Comparison of ENCODE assay signal across 30 mouse cellular contexts in the genomic region with DNA sequence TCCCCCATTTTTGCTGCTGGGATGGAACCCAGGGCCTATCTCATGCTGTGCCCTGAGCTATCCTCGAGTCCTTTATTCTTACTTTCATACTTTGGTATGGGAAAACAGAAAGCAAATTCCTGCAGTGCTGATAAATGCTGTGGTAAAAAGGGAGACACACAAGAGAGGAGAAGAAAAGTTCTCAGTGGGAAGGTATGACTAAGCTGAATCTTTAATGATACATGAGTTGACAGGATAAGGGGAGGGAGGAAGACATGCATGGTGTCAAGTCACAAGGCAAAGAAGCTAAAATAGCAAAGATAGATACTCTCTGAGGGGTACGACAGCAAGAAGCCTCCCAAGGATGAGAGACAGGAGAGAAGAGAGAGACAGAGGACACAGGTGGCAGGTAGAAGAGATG. TPM values are rescaled to one million over a fixed set of nuclear protein-coding genes. Genes with fewer than 3 reads are reported as not detected.
DNase-seq lines count a peak whose midpoint lies in the region; ATAC-seq and TF ChIP-seq lines count a peak whose summit lies in the region.
"Had no signal": no experiment of that assay in that cellular context is flagged by ENCODE, and none has a peak within 500 bp of the region (broad histone marks: within the 10 kb centered on the region; RNA-seq: fewer than 3 reads in every experiment).

No protein-coding gene starts in this region.

- CTCF ChIA-PET in Patski (lab: Charles Lee) = interaction anchor here (0.9 to 3.0 kb wide), 3 partner anchors 9 to 30 kb away, joined by 3 to 14 read pairs (median 7); no protein-coding TSS in a partner anchor

- no peaks in the 10 kb centered on the region for H3K4me1 ChIP-seq in G1E (ENCODE audit: insufficient read depth, low read depth, low read length)
- H3K4me1 ChIP-seq: forebrain, embryonic 10.5 days; forebrain, embryonic 13.5 days had no signal

- peak; percentile 23; the same call in 1 of the 2 replicates for ATAC-seq in G1E (ENCODE audit: extremely low read depth, insufficient number of reproducible peaks, low FRiP score, poor library complexity, severe bottlenecking)
- ATAC-seq in Patski = peak; percentile 10
- ATAC-seq: forebrain, embryonic 13.5 days; forebrain, embryonic 16.5 days; hindbrain, postnatal 0 days; inflammation-experienced regulatory T-cells, adult 6 months had no signal

- no peak overlapping the region for H3K4me3 ChIP-seq in G1E (ENCODE audit: low read depth, low read length)
- H3K4me3 ChIP-seq: forebrain, embryonic 10.5 days; forebrain, embryonic 13.5 days; heart, adult 2 months; heart, embryonic 10.5 days; heart, embryonic 13.5 days had no signal

- POLR2A ChIA-PET in Patski (lab: Charles Lee) = no interaction called here

- H3K9me3 ChIP-seq in G1E (replicated peaks) = no peaks in the 10 kb centered on the region
- H3K9me3 ChIP-seq: forebrain, embryonic 10.5 days; forebrain, embryonic 13.5 days; heart, embryonic 10.5 days; heart, embryonic 13.5 days had no signal

- DNase-seq in 416B (ENCODE audit: low read depth) (peak; percentile 66), G1E (ENCODE audit: low spot score) (no peak), Patski (ENCODE audit: low read depth, low spot score) (no peak)
- no peak for DNase-seq in layer of hippocampus, adult 8-10 months (ENCODE audit: low spot score in 2 of 2)
- no peak for DNase-seq in T-cell, adult 2 months (ENCODE audit: low spot score)
- DNase-seq in layer of hippocampus, adult 9-10 months (ENCODE audit: low spot score) = no peak
- DNase-seq: adrenal gland, adult 2 months; adrenal gland, postnatal 14 days; cerebellum, adult 11-12 months; cerebellum, adult 9-10 months; cerebellum, postnatal 14 days; gastrocnemius, postnatal 10 days; gastrocnemius, postnatal 36 days; heart, adult 2 months; heart, postnatal 14 days; heart, postnatal 4 days had no signal

- in situ Hi-C loops in Patski (cut with MboI; ENCODE audit: low pct_unique_long_range_greater_than_20kb) = no loop called here

- H3K27me3 ChIP-seq in G1E (ENCODE audit: insufficient read depth, low read length) = no peaks in the 10 kb centered on the region
- no peaks in the 10 kb centered on the region for H3K27me3 ChIP-seq in Patski
- H3K27me3 ChIP-seq: forebrain, embryonic 13.5 days; heart, embryonic 13.5 days had no signal

- H3K36me3 ChIP-seq in G1E (replicated peaks) = no peaks in the 10 kb centered on the region

- TF ChIP-seq CTCF in G1E (IDR thresholded peaks at IDR 0.05; ENCODE audit: low read depth, low read length) = no peak
- no peak for TF ChIP-seq CTCF in Patski (IDR thresholded peaks at IDR 0.05)

RNA-seq across cellular contexts. Expression of gene Fam102b, which starts 32.0 kb away (rescaled TPM):
- 0.15 TPM in 1 of 2 replicates, not detected in the other for total RNA-seq in G1E (2014; fragmentation: Nextera tagmentation)
- total RNA-seq in G1E (2017) = 0.06 and 0.11 TPM in 2 replicates
- polyA plus RNA-seq in G1E (2012) = 0.01 TPM in 1 of 2 replicates, not detected in the other
- 30.5 TPM for polyA plus RNA-seq in Patski (2021)
- total RNA-seq in layer of hippocampus, adult 8-10 months (2022) = 10 to 100 TPM; 23.3 to 39.3 (median 28.9) TPM

RNA-seq across cellular contexts. Expression of gene Gm9857, which starts 55.1 kb away (rescaled TPM):
- total RNA-seq in G1E (2014; fragmentation: Nextera tagmentation) (not detected in 2 replicates), G1E (2017) (not detected in 2 replicates)
- polyA plus RNA-seq in G1E (2012) (not detected in 2 replicates), Patski (2021) (not detected)
- not detected for total RNA-seq in layer of hippocampus, adult 8-10 months (2022)
- total RNA-seq: adrenal gland, adult 2 months; adrenal gland, postnatal 14 days; adrenal gland, postnatal 4 days; gastrocnemius, adult 18-20 months; gastrocnemius, postnatal 10 days; gastrocnemius, postnatal 36 days; granulocyte monocyte progenitor cell, adult 5-6 weeks; heart, adult 2 months; heart, postnatal 14 days; heart, postnatal 4 days; hindbrain, postnatal 0 days had no signal
- polyA plus RNA-seq: adrenal gland, adult 2 months; embryonic facial prominence, embryonic 11.5 days; embryonic facial prominence, embryonic 14.5 days; forebrain, embryonic 10.5 days; forebrain, embryonic 13.5 days; heart, adult 2 months; heart, embryonic 10.5 days; heart, embryonic 13.5 days; heart, embryonic 16.5 days; hindbrain, embryonic 14.5 days; inflammation-experienced regulatory T-cells, adult 6 months had no signal

RNA-seq across cellular contexts. Expression of gene Henmt1, which starts 55.7 kb away (rescaled TPM):
- total RNA-seq in G1E (2014; fragmentation: Nextera tagmentation) (not detected in 2 replicates), G1E (2017) (0.06 and 0.22 TPM in 2 replicates)
- polyA plus RNA-seq in G1E (2012) (not detected in 2 replicates), Patski (2021) (0.04 TPM)
- total RNA-seq in layer of hippocampus, adult 8-10 months (2022) = 1 to 10 TPM; 2.4 to 4.3 (median 3.0) TPM
- total RNA-seq: adrenal gland, adult 2 months; adrenal gland, postnatal 14 days; gastrocnemius, adult 18-20 months; gastrocnemius, postnatal 10 days; gastrocnemius, postnatal 36 days; granulocyte monocyte progenitor cell, adult 5-6 weeks; heart, adult 2 months; heart, postnatal 14 days; heart, postnatal 4 days had no signal
- polyA plus RNA-seq: adrenal gland, adult 2 months; heart, adult 2 months; heart, embryonic 13.5 days had no signal

Comparison
In these comparisons a context has a peak if more than half of its experiments do, and no peak if none do; other contexts are left out.
1. RNA of gene Fam102b, which starts 32.0 kb away (total RNA-seq): 23.3 to 39.3 TPM in layer of hippocampus, adult 8-10 months; 0.06 to 0.15 TPM in G1E; every median in the first group is over 10 times any median in the second.